Mouse (Mus musculus): ENCODE results near the gene Myt1.

The Myt1 gene

DNA sequence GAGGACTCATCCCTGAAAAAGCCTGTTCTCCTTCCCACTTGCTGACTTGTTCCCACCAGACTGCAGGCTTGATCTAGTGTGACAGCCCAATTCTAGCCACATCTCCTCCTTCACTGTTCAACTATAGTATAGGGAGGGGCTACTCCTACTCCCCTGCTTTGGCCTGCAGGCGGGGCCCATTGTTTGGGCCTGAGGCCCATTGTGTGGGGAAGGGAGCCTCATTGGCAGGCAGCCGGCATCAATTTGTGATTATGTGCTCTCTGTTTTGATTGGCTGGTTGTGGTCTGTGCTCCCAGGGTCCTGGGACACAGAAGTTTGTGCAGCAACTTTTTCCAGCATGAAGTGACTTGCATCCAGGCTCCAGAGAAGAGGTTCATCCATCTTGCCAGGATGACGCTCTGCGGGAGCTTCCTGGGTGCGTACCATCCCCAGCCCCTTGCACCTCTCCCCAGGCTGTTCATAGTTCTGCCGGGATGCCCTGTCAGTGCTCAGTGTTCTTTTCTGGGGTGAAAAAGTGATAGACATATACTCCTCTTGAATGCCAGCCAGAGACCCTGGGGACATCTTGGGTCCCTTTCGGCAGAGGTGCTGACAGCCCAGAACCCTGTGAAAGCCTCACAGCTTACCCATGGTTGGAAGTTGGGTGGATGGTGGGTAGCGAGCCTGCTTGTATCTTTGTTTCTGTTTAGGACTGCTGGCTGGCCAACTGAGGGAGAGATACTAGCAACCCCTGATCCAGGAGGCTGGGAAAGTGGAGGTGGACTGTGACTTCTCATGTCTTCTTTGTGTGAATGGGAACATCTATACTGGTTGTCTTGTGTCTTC is at the start of gene Myt1:
TSS of gene Myt1 (plus strand) at position 327 of the 825 bp plus-strand sequence.
- no peak for DNase-seq

DNA sequence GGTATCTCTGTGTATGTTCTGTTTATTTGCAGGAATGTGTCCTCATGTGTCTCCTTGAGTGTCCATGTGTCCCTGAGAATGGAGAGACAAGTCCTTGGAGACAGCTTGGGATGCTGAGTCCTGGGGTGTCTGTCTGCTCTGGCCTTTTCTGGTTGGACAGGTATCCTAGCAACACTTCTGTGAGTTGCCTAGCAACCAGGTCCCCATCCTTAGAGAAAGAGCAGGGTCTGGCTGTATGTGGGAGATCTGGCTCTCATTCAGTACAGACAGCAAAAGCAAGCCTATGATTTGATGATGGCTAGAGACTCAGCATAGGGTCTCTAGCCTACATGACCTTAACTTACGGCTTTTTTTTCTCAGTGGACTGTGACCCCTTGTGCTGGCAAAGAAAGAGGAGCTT is 49.4 kb upstream of the Myt1 start:
- peak in 1 of 2 experiments; percentile 59 for DNase-seq

- peak; percentile 53 to 70 for DNase-seq
Observed at GRCm38 (mm10) chr2:181714903-181715326, 48.2 kb upstream of the Myt1 start, which contains the start of gene Oprl1. Gene Oprl1 (plus strand): TSS chr2:181715016.

DNA sequence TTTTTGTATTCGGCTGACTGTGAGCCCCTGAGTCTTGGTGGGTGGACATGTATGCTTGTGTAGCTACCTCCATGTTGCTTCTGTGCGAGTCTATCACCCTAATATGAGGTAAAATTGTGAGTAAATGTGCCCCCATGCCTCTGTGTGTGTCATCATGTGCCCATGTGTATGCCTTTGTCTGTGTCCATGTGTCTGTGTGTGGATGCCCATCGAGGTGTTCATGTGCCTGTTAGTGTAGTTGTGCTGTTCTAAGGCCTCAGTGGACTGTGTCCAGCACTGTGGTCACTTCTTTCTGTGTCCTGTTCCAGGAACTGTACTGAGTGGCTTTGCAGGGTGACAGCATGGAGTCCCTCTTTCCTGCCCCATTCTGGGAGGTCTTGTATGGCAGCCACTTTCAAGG is 47.8 kb upstream of the Myt1 start:
- DNase-seq = no peak

DNA sequence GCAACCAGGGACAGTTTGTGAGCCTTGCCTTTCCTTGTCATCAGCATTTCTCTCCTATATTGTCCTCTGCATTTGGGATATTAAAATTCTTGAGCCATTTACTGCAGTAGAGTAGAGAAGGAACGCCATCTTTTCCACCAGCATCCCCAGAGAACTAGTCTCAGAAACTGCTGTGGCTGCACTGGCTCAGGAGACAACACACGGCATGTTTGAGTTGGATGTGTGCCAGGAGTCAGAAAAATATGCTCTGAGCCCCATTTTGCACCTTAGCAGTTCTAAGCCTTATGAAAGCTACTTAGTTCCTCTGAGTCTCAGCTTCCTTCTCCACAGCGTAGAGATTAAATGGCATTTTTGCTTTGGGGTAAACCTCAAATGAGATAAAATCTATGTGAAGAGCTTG is 46.1 kb upstream of the Myt1 start:
- DNase-seq = peak; percentile 22 to 53

DNA sequence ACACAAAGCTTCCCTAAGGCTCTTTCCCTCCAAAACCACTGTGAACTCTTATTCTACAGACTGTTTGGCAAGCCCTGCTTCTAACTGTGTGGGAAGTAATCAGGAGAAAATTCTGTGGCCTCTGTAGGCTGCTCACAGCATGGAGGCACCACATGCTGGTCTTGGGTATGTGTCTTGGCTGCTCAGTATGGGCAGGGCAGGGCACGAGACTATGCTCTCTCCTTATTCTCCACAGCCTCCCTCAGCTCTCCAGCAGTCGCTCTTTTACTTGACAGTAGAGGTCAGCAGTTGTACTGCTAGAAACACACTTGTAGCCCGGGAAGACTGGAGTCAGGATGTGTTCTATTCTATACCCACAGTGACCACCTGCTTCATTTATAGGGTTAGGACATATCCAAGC is 43.1 kb upstream of the Myt1 start:
- peak; percentile 54 to 68 for DNase-seq

DNA sequence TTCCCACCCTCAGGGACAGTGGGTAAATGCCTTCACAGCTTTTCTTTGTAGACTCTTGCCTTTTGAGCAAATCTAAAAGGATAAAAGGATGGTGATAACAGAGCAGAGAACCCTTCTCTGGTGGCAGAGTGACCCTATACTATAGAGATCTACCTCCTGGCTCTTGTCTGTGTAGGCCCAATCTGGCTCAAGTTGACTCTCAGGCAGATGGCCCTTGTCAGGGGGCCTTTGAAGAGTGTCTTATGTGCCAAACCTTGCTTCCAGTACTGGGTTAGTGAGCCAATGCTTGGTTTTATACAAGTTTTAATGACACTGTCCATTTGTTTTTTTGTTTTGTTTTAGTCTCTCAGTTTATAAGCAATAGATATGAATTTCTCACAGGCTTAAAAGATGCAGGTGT is 41.9 kb upstream of the Myt1 start:
- peak; percentile 67 to 76 for DNase-seq

- DNase-seq = peak; percentile 57 to 70
Observed at GRCm38 (mm10) chr2:181722213-181722612, 40.9 kb upstream of the Myt1 start.

- DNase-seq = no peak
Observed at GRCm38 (mm10) chr2:181727659-181728262, 35.4 kb upstream of the Myt1 start.

- no peak for DNase-seq
Observed at GRCm38 (mm10) chr2:181730051-181730450, 33.1 kb upstream of the Myt1 start.

- peak; percentile 68 to 78 for DNase-seq
Observed at GRCm38 (mm10) chr2:181752626-181753025, 10.5 kb upstream of the Myt1 start.

DNA sequence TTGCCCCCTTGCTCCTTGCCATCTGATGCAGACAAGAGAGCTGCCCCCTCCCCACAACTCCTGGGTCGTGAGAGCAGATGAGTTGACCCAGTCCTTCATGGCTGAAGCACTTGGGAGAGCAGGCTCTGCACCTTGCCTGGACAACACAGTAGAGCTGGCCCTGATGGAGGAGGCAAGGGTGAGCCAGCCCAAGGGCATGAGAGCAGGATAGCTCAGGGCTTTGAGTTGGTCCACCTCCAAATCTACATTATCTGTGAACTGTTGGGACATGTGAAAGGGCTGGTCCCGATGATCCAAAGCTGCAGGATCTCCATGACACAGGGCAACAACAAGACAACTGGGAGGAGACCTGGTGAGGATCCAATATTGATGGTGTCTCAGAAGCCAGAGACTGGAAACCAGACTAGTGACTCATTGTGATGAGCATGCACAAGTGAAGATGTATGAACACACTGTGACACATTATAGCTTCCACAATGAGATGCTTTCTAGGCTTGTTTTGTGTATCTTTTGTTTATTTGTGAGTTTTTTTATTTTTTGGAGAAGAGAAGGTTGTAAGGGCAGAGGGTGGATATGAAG is 4.9 kb upstream of the Myt1 start:
- DNase-seq = no peak

GRCm38 (mm10) chr2:181759041-181759440 is 4.1 kb upstream of the Myt1 start:
- DNase-seq = peak; percentile 88 to 90

DNA sequence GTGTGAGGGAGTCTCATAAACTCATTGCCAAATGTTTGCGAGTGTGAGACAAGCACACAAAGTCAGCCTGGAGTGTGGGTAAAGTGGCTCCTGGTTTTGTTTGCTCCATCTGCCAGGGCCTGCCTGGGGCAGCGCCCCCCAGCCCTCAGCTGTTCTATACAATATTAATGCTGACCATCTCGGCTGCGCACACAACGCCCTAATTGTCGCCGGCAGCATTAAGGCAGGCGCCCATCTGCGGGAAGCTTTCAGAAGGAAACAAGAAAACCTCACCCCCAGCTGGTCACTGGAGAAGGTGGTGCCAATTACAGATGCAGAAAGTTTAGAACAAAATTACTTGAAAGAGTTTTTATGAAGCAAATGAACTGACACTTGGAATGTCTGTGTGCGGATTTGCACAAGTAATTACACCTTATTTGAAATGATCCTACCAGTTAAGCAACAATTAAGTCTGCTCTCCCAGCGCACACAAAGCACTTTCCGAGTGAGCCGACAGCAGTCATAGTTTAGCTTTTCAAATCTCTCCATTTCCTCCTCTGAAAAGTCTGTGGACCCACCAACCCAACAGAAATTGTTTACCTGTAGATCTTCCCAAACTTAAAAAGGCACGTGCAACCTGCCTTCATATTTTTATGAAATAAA is 875 bp downstream of the Myt1 start:
- DNase-seq = no peak

DNA sequence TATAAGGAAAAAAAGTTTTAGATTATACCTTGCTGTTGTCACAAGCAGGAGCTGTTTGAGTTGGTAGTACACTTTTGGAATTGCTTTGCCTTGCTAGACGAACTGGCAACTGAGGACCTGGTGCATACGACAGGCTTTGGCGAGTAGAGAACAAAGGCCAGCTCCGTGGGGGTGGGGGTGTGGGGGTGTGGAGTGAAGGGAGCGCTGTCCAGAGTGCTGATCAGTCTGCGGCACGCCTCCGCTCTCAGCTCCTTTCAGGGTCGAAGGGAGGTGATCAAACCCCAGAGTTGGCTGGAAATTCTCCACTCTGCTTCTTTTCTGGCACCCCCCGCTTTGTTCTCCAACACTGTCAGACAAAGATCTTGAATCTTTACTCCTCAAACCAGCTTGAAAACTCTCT is 1.5 kb downstream of the Myt1 start:
- DNase-seq = peak; percentile 49 to 67

- DNase-seq = no peak
Observed at GRCm38 (mm10) chr2:181765251-181765650, 2.1 kb downstream of the Myt1 start.

- peak; percentile 73 to 84 for DNase-seq
Observed at GRCm38 (mm10) chr2:181766672-181767557, 3.8 kb downstream of the Myt1 start.

- peak in 1 of 2 experiments; percentile 58 for DNase-seq
Observed at GRCm38 (mm10) chr2:181768451-181768850, 5.3 kb downstream of the Myt1 start.

GRCm38 (mm10) chr2:181769397-181769796 is 6.3 kb downstream of the Myt1 start:
- peak; percentile 52 to 61 for DNase-seq

DNA sequence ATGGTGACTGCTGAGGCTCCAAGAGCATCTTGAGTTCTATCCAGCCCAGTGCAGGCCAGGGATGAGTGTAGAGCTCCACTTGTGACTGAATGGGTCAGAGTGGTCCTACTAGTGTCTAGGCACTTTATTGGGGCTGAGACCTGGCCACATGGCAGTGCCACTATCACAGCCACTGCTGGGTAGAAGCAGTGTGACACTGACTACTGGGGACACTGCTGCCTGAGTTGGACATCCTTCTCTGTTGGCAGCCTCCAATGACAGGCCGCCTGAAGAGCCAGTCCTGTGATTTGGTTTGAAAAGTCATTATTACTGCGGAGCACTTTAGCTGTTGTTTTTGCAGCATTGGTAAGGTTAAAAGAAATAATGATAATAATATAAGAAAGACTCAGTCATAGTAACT is 10.1 kb downstream of the Myt1 start:
- no peak for DNase-seq

GRCm38 (mm10) chr2:181775786-181776185 is 12.7 kb downstream of the Myt1 start:
- DNase-seq = peak; percentile 41 to 59

DNA sequence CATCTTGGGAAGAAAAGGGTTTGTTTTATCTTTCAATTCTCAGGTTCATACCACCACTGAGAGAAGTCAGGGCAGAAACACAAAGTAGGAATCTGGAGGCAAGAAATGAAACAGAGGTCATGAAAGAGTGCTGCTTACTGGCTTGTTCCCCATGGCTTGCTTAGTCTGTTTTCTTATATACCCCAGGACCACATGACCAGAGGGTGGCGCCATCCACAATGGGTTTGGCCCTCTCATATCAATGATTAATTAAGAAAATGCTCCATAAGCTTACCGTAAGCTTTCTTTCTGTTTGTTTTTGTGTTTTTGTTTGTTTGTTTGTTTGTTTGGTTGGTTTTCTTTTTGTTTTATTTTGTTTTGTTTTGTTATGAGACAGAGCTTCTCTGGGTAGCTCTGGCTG is 14.6 kb downstream of the Myt1 start:
- no peak for DNase-seq

Data from cerebellum, postnatal 25 days (tissue).